Mouse (Mus musculus) neural tube, embryonic 13.5 days (tissue): ENCODE data around the gene Acoxl. TPM values are rescaled to one million over a fixed set of nuclear protein-coding genes. Genes with fewer than 3 reads are reported as not detected.

Experiments used
- ATAC-seq: fragments of 200-750 bp; cut with Nextera tagmentation; 2 replicates; pipeline ENCODE4 v1.8.0; 2017; ENCODE audit warnings: low read depth, mild to moderate bottlenecking, moderate TSS enrichment, moderate library complexity
- H3K27ac ChIP-seq: fragments of 300-500 bp; sonication (generic); replicated peaks from 2 replicates; pipeline ENCODE4 v1.5.1; 2015; ENCODE audit warnings: moderate library complexity, mild to moderate bottlenecking, inconsistent platforms
- H3K27me3 ChIP-seq: fragments of 300-500 bp; sonication (generic); 2 replicates; pipeline ENCODE4 v1.6.1; 2015; ENCODE audit warnings: mild to moderate bottlenecking, inconsistent platforms
- H3K36me3 ChIP-seq: fragments of 300-500 bp; sonication (generic); 2 replicates; pipeline ENCODE4 v1.6.1; 2015; ENCODE audit warnings: mild to moderate bottlenecking, inconsistent platforms
- H3K4me1 ChIP-seq: fragments of 300-500 bp; sonication (generic); replicated peaks from 2 replicates; pipeline ENCODE4 v1.6.1; 2015; ENCODE audit warnings: inconsistent platforms
- H3K4me2 ChIP-seq: fragments of 300-500 bp; sonication (generic); 2 replicates; pipeline ENCODE4 v1.6.1; 2015; ENCODE audit warnings: inconsistent platforms, mild to moderate bottlenecking, moderate library complexity
- H3K4me3 ChIP-seq: fragments of 300-500 bp; sonication (generic); 2 replicates; pipeline ENCODE4 v1.5.1; 2015; ENCODE audit warnings: mild to moderate bottlenecking, inconsistent platforms
- H3K9ac ChIP-seq: fragments of 300-500 bp; sonication (generic); 2 replicates; pipeline ENCODE4 v1.6.1; 2015; ENCODE audit warnings: moderate library complexity, mild to moderate bottlenecking, inconsistent platforms
- H3K9me3 ChIP-seq: fragments of 300-500 bp; sonication (generic); 2 replicates; pipeline ENCODE4 v1.6.1; 2016; ENCODE audit warnings: inconsistent platforms
- WGBS: fragments of 180-500 bp; shearing (Covaris S2); methylation state at CpG from one replicate; pipeline ENCODE4 v1.1.7; 2015; 5-methylcytosine and 5-hydroxymethylcytosine counted together
- polyA plus RNA-seq: library from polyadenylated mRNA; unstranded; fragments of >200 nt; fragmentation: Nextera tagmentation; extraction: Ambion mirVana; gene quantifications from 2 replicates; pipeline ENCODE4 v1.2.1, GENCODE M21; 2015

Gene Acoxl
- polyA plus RNA-seq, 1 experiment from 2014 or later, result 0.20 TPM

DNA sequence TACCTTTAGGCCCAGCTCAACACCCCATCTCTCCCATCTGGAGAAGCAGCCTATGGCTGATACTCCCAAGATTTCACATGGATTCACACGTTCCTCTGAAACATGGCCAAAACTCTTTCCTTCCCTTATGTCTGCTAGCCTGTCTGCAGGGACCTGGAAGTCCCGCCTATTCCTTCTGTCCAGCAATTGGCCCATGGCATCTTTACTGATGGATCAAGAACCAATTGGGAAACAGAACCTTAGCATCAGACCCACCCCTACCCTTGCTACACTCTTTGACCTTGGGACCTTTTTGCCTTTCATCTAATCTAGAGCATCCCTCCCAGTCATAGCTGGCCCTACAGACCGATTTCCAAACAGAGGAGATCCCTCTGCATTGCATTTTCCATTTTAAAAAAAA is 275.9 kb downstream of the Acoxl start:
- no peak for ATAC-seq
- H3K4me3 ChIP-seq, result no peak overlapping the region
- no peaks in the 10 kb centered on the region for H3K9me3 ChIP-seq
- H3K27me3 ChIP-seq, result no peaks in the 10 kb centered on the region
- H3K27ac ChIP-seq, result no peak overlapping the region
- H3K9ac ChIP-seq, result no peak overlapping the region
- H3K4me1 ChIP-seq, result no peaks in the 10 kb centered on the region
- WGBS, result 86% methylated on average over 3 of the region's 3 CpGs
- H3K36me3 ChIP-seq, result no peaks in the 10 kb centered on the region
- H3K4me2 ChIP-seq, result no peak overlapping the region

- Histone ChIP-seq H3K36me3 (no peaks in the 10 kb centered on the region), H3K9me3 (no peaks in the 10 kb centered on the region), H3K9ac (no peak overlapping the region), H3K4me1 (no peaks in the 10 kb centered on the region), H3K4me2 (no peak overlapping the region), H3K27me3 (no peaks in the 10 kb centered on the region), H3K4me3 (no peak overlapping the region), H3K27ac (no peak overlapping the region)
- 20% methylated on average over 4 of the region's 4 CpGs for WGBS
- no peak for ATAC-seq
These were observed 276.9 kb downstream of the Acoxl start for GRCm38 (mm10) chr2:128115579-128115978.

DNA sequence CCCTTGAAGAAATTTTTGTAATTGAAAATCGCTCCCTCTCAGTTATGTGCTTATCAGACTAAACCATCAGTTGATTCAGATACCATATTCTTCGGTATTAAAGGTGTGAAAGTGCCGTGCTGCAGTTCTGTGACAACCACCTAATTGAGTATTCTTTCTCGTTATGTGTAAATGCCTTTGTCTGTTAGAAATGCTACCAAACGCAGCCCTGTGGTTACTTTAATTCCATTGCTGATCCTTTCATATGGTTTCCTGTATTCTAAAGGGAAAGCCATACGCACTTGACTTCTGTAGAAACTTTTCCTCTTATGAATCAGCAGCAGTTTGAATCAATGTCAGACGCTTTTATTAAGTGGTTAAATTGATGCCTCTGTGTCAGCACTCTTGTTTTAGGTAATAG is 278.9 kb downstream of the Acoxl start:
- Histone ChIP-seq H3K36me3 (no peaks in the 10 kb centered on the region), H3K4me2 (no peak overlapping the region), H3K4me1 (peaks cover 2% of the 10 kb centered on the region), H3K27ac (no peak overlapping the region), H3K9me3 (no peaks in the 10 kb centered on the region), H3K4me3 (no peak overlapping the region), H3K27me3 (peaks cover 16% of the 10 kb centered on the region), H3K9ac (no peak overlapping the region)
- ATAC-seq, result no peak
- 77% methylated on average over 7 of the region's 7 CpGs for WGBS

DNA sequence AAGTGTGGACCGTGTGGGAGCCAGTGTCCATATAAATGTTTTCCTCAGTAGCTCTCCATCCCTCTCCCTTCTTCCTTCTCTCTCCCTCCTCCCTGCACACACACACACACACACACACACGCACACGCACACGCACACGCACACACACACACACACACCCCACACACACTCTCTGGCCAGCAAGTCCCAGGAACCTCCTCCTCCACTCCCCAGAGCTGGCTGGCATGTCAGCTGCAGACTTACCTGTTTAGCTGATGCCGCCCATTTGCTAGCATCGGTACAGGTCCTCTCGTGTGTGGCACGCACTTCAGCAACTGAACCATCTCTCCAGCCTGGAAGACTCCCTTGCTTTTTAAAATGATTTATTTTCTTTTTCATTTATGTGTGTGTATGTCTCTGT is 280.3 kb downstream of the Acoxl start:
- peaks cover 30% of the 10 kb centered on the region for H3K27me3 ChIP-seq
- no peak overlapping the region for H3K4me2 ChIP-seq
- WGBS, result 96% methylated on average over 9 of the region's 9 CpGs
- H3K9me3 ChIP-seq, result no peaks in the 10 kb centered on the region
- H3K27ac ChIP-seq, result no peak overlapping the region
- no peak overlapping the region for H3K9ac ChIP-seq
- no peak overlapping the region for H3K4me3 ChIP-seq
- ATAC-seq, result no peak
- H3K4me1 ChIP-seq, result peaks cover 15% of the 10 kb centered on the region
- no peaks in the 10 kb centered on the region for H3K36me3 ChIP-seq

GRCm38 (mm10) chr2:128122491-128122890 is 283.8 kb downstream of the Acoxl start:
- Histone ChIP-seq H3K36me3 (no peaks in the 10 kb centered on the region), H3K4me1 (peaks cover 36% of the 10 kb centered on the region), H3K9ac (0 out of 2 replicates have a peak overlapping the region, but pooled peaks have one; percentile 31), H3K27me3 (peaks cover 42% of the 10 kb centered on the region), H3K4me2 (peak overlapping the region; percentile 85), H3K4me3 (peak overlapping the region; percentile 64), H3K9me3 (no peaks in the 10 kb centered on the region), H3K27ac (no peak overlapping the region)
- no peak for ATAC-seq
- 1% methylated on average over 9 of the region's 9 CpGs for WGBS

DNA sequence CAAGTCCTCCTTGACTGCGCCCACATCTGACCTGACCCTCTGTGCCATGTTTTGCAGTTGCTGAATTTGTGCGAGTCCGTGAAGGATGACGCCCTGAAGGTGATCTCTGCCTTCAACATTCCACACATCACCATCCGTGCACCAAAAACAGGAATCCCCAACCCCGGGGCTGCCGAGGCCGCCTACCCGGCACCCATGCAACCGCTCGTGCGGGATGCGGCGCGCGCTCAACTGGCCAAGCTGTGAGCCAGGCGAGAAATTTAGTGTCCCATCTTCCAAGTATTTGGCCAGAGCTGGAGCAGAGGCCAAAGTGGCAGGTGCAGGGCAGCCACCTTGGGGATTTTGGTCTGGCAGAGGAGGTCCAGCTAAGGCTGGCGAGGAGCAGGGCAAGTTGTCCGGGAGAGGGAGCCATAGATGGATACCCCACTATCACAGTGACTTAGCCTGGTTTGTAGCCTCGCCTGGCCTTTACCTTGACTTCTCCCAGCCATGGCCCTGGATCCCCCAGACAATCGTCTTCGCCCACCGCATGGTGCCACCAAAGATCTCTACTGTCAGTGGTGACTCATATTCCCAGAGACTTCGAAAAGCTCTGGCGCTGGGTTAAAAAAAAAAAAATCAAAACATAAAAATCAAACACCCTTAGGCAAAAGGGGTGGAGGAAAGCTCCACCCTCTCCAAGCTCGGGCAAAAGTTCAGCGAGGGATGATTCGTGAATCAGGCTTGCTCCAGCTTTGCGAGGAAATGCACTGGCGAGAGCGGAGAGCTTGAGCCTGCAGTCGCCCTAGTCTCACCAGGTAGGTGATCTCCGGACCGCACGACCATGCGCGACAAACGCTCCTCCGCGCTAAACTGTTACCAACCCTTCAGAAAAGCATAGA is 284.5 kb downstream of the Acoxl start:
- H3K4me3 ChIP-seq, result peak overlapping the region; percentile 64
- peaks cover 42% of the 10 kb centered on the region for H3K27me3 ChIP-seq
- whole genome bisulfite sequencing, result 1% methylated on average over 40 of the region's 40 CpGs
- no peak for ATAC-seq
- H3K9ac ChIP-seq, result 0 out of 2 replicates have a peak overlapping the region, but pooled peaks have one; percentile 31
- peaks cover 39% of the 10 kb centered on the region for H3K4me1 ChIP-seq
- peak overlapping the region; percentile 85 for H3K4me2 ChIP-seq
- no peaks in the 10 kb centered on the region for H3K36me3 ChIP-seq
- no peak overlapping the region for H3K27ac ChIP-seq
- H3K9me3 ChIP-seq, result no peaks in the 10 kb centered on the region

DNA sequence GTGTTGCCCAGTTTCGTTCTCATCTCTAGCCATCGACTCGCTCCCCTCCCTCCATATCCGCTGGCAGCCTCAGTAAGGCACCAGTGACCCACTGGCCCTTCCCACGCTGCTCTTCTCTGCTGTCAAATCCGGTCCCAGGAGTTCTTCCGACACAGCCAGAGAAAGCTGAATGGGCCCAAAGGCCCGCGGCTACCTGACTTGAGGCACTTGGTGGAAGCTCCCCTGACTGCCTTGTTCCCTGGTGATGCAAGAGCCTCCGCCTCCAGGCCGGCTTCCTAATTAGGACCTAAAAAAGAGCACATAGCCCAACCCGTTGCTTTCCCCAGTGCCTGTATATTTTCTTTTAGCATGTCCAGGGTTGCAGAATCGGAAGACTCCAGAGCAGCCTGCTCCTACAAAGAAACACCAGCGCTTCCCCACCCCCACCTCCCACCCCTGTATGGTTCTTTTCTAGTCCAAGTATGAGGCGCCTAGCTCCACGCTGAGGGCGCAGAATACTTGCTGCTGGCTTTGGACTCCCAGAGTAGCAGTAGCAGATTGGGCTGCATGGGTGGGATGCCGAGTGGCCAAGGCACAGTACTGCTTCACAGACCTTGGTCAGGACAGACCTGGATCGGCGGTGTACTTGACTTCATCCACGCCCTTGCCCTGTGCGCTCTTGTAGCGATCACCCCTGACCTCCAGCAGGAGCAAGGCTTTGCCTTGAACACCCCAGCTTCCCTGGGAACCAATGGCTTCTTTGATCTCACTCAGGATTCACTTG is 285.4 kb downstream of the Acoxl start:
- Histone ChIP-seq H3K9ac (0 out of 2 replicates have a peak overlapping the region, but pooled peaks have one; percentile 44), H3K4me3 (peak overlapping the region; percentile 64), H3K27me3 (peaks cover 42% of the 10 kb centered on the region), H3K4me2 (peak overlapping the region; percentile 85), H3K36me3 (no peaks in the 10 kb centered on the region), H3K9me3 (no peaks in the 10 kb centered on the region), H3K4me1 (peaks cover 49% of the 10 kb centered on the region), H3K27ac (no peak overlapping the region)
- ATAC-seq, result no peak
- WGBS, result 4% methylated on average over 23 of the region's 23 CpGs

- Histone ChIP-seq H3K4me1 (peaks cover 53% of the 10 kb centered on the region), H3K4me3 (peak overlapping the region; percentile 64), H3K9ac (peak overlapping the region; percentile 86), H3K36me3 (no peaks in the 10 kb centered on the region), H3K27me3 (peaks cover 42% of the 10 kb centered on the region), H3K9me3 (no peaks in the 10 kb centered on the region), H3K4me2 (peak overlapping the region; percentile 85), H3K27ac (no peak overlapping the region)
- no peak for ATAC-seq
- 2% methylated on average over 15 of the region's 15 CpGs for WGBS
These were observed 286.0 kb downstream of the Acoxl start for GRCm38 (mm10) chr2:128124693-128125092.

- peak; percentile 82 for ATAC-seq
- 1% methylated on average over 75 of the region's 76 CpGs for WGBS
- peak within 1 kb of the TSS; percentile 86 for H3K9ac ChIP-seq
- peak within 1 kb of the TSS; percentile 85 for H3K4me2 ChIP-seq
- H3K4me1 ChIP-seq, result peaks cover 65% of the 10 kb centered on the region
- peaks cover 40% of the 10 kb centered on the region for H3K27me3 ChIP-seq
- peak within 1 kb of the TSS; percentile 64 for H3K4me3 ChIP-seq
- peak within 1 kb of the TSS; percentile 80 for H3K27ac ChIP-seq
- H3K36me3 ChIP-seq, result no peaks in the 10 kb centered on the region
- H3K9me3 ChIP-seq, result no peaks in the 10 kb centered on the region
These were observed 287.2 kb downstream of the Acoxl start, which contains the start of gene Bcl2l11 for GRCm38 (mm10) chr2:128125635-128126470. TSS of gene Bcl2l11 (plus strand) at chr2:128126038.

- Histone ChIP-seq H3K27ac (peak overlapping the region; percentile 80; the same call in 1 of the 2 replicates), H3K36me3 (peaks cover 7% of the 10 kb centered on the region), H3K9ac (peak overlapping the region; percentile 86), H3K27me3 (peaks cover 36% of the 10 kb centered on the region), H3K4me2 (peak overlapping the region; percentile 85), H3K4me3 (peak overlapping the region; percentile 64), H3K4me1 (peaks cover 68% of the 10 kb centered on the region), H3K9me3 (no peaks in the 10 kb centered on the region)
- under 1% methylated on average over 35 of the region's 35 CpGs for WGBS
- peak; percentile 15 for ATAC-seq
These were observed 287.9 kb downstream of the Acoxl start for GRCm38 (mm10) chr2:128126591-128127051.

DNA sequence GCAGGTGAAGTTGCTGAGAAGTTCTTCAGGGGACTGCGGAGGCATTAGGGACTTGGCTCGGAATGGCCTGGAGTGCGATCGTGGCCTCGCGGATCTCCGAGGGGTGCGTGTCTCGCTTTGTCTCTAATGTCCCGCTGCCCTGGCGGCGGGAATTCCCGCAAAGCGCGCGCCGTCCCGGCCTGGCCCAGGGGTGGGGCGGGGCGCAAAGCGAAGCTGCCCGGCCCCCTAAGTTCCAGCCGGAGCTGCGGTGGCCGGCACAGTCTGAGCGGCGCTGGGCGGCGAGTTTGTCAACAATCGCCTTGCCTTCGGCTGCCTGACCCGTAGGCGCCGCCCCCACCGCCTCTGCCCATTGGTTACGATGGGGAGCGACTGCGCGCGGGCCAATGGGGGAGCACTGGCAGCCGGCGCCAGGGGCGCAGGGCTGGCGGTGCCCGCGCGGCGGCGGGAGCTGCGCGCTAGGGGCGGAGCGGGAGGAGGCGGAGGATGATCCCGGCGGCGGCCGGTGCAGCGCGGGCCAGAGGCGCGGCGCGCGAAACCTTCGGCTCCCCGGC is 288.5 kb downstream of the Acoxl start:
- Histone ChIP-seq H3K27ac (peak overlapping the region; percentile 88), H3K9ac (peak overlapping the region; percentile 86), H3K9me3 (no peaks in the 10 kb centered on the region), H3K4me1 (peaks cover 68% of the 10 kb centered on the region), H3K4me2 (peak overlapping the region; percentile 85), H3K4me3 (peak overlapping the region; percentile 64), H3K27me3 (peaks cover 30% of the 10 kb centered on the region), H3K36me3 (peaks cover 10% of the 10 kb centered on the region)
- under 1% methylated on average over 67 of the region's 67 CpGs for WGBS
- ATAC-seq, result peak; percentile 91
